Mouse (Mus musculus): ENCODE data around the gene Gpld1. TPM values are rescaled to one million over a fixed set of nuclear protein-coding genes. Genes with fewer than 3 reads are reported as not detected.
"Not testable (repeated sequence)": the region's sequence is repeated elsewhere in the genome, so short reads cannot be mapped to it uniquely, and the experiment has no call there.

The Gpld1 gene
- polyA plus RNA-seq, 1 experiment from 2014 or later = 2.2 TPM

GRCm38 (mm10) chr13:24955091-24955490 is 12.1 kb downstream of the Gpld1 start:
- DNase-seq (ENCODE audit: low spot score) (no peak), ATAC-seq (ENCODE audit: low read depth) (0 out of 2 replicates have a peak, but pooled peaks have one; percentile 6)
- no peak overlapping the region for H3K9ac ChIP-seq (ENCODE audit: low read depth, low read length)
- H3K36me3 ChIP-seq (ENCODE audit: control insufficient read depth, insufficient read depth, low read length) = no peaks in the 10 kb centered on the region
- no peaks in the 10 kb centered on the region for H3K27me3 ChIP-seq (replicated peaks; ENCODE audit: control insufficient read depth, insufficient read depth, low read length)
- 31% methylated on average over 11 of the region's 11 CpGs for WGBS
- H3K27ac ChIP-seq (replicated peaks; ENCODE audit: low read depth, low read length) = no peak overlapping the region
- H3K4me2 ChIP-seq (ENCODE audit: low read depth, low read length) = no peak overlapping the region
- peaks cover 4% of the 10 kb centered on the region; the same call in 1 of the 2 replicates for H3K4me1 ChIP-seq (ENCODE audit: control insufficient read depth, insufficient read depth, low read length)
- H3K9me3 ChIP-seq (ENCODE audit: control insufficient read depth, low read length) = no peaks in the 10 kb centered on the region
- H3K4me3 ChIP-seq (ENCODE audit: low read depth, low read length) = no peak overlapping the region

GRCm38 (mm10) chr13:24955500-24955899 is 12.5 kb downstream of the Gpld1 start:
- Histone ChIP-seq H3K36me3 (ENCODE audit: control insufficient read depth, insufficient read depth, low read length) (no peaks in the 10 kb centered on the region), H3K27me3 (replicated peaks; ENCODE audit: control insufficient read depth, insufficient read depth, low read length) (no peaks in the 10 kb centered on the region), H3K4me2 (ENCODE audit: low read depth, low read length) (no peak overlapping the region), H3K4me1 (ENCODE audit: control insufficient read depth, insufficient read depth, low read length) (peaks cover 4% of the 10 kb centered on the region; the same call in 1 of the 2 replicates), H3K27ac (replicated peaks; ENCODE audit: low read depth, low read length) (no peak overlapping the region), H3K9me3 (ENCODE audit: control insufficient read depth, low read length) (no peaks in the 10 kb centered on the region), H3K4me3 (ENCODE audit: low read depth, low read length) (no peak overlapping the region), H3K9ac (ENCODE audit: low read depth, low read length) (no peak overlapping the region)
- DNase-seq (ENCODE audit: low spot score) (peak; percentile 83), ATAC-seq (ENCODE audit: low read depth) (peak; percentile 90; the same call in 1 of the 2 replicates)
- WGBS = 7% methylated on average over 10 of the region's 10 CpGs

GRCm38 (mm10) chr13:24958671-24959070 is 15.7 kb downstream of the Gpld1 start:
- H3K4me3 ChIP-seq (ENCODE audit: low read depth, low read length) = no peak overlapping the region
- H3K9ac ChIP-seq (ENCODE audit: low read depth, low read length) = no peak overlapping the region
- H3K4me2 ChIP-seq (ENCODE audit: low read depth, low read length) = no peak overlapping the region
- H3K27ac ChIP-seq (replicated peaks; ENCODE audit: low read depth, low read length) = no peak overlapping the region
- WGBS = 88% methylated on average over 11 of the region's 11 CpGs
- ATAC-seq (ENCODE audit: low read depth) = no peak
- H3K36me3 ChIP-seq (ENCODE audit: control insufficient read depth, insufficient read depth, low read length) = no peaks in the 10 kb centered on the region
- no peak for DNase-seq (ENCODE audit: low spot score)
- peaks cover 4% of the 10 kb centered on the region; the same call in 1 of the 2 replicates for H3K4me1 ChIP-seq (ENCODE audit: control insufficient read depth, insufficient read depth, low read length)
- H3K27me3 ChIP-seq (replicated peaks; ENCODE audit: control insufficient read depth, insufficient read depth, low read length) = no peaks in the 10 kb centered on the region
- H3K9me3 ChIP-seq (ENCODE audit: control insufficient read depth, low read length) = no peaks in the 10 kb centered on the region

- Histone ChIP-seq H3K4me1 (ENCODE audit: control insufficient read depth, insufficient read depth, low read length) (peaks cover 3% of the 10 kb centered on the region; the same call in 1 of the 2 replicates), H3K4me3 (ENCODE audit: low read depth, low read length) (no peak overlapping the region), H3K36me3 (ENCODE audit: control insufficient read depth, insufficient read depth, low read length) (no peaks in the 10 kb centered on the region), H3K27ac (replicated peaks; ENCODE audit: low read depth, low read length) (no peak overlapping the region), H3K27me3 (replicated peaks; ENCODE audit: control insufficient read depth, insufficient read depth, low read length) (no peaks in the 10 kb centered on the region), H3K4me2 (ENCODE audit: low read depth, low read length) (no peak overlapping the region), H3K9ac (ENCODE audit: low read depth, low read length) (no peak overlapping the region), H3K9me3 (ENCODE audit: control insufficient read depth, low read length) (no peaks in the 10 kb centered on the region)
- WGBS = 71% methylated on average over 3 of the region's 3 CpGs
- no peak for DNase-seq (ENCODE audit: low spot score)
- ATAC-seq (ENCODE audit: low read depth) = no peak
These were observed 17.1 kb downstream of the Gpld1 start for GRCm38 (mm10) chr13:24960084-24960483.

GRCm38 (mm10) chr13:24962119-24962518 is 19.2 kb downstream of the Gpld1 start:
- DNase-seq (ENCODE audit: low spot score) = no peak
- Histone ChIP-seq H3K4me3 (ENCODE audit: low read depth, low read length) (no peak overlapping the region), H3K9me3 (ENCODE audit: control insufficient read depth, low read length) (no peaks in the 10 kb centered on the region), H3K9ac (ENCODE audit: low read depth, low read length) (no peak overlapping the region), H3K27ac (replicated peaks; ENCODE audit: low read depth, low read length) (no peak overlapping the region), H3K27me3 (replicated peaks; ENCODE audit: control insufficient read depth, insufficient read depth, low read length) (no peaks in the 10 kb centered on the region), H3K4me1 (ENCODE audit: control insufficient read depth, insufficient read depth, low read length) (no peaks in the 10 kb centered on the region), H3K36me3 (ENCODE audit: control insufficient read depth, insufficient read depth, low read length) (no peaks in the 10 kb centered on the region), H3K4me2 (ENCODE audit: low read depth, low read length) (no peak overlapping the region)
- WGBS = 85% methylated on average over 8 of the region's 8 CpGs
- no peak for ATAC-seq (ENCODE audit: low read depth)

GRCm38 (mm10) chr13:24965130-24965845 is 22.3 kb downstream of the Gpld1 start:
- peak overlapping the region; percentile 53 for H3K4me2 ChIP-seq (ENCODE audit: low read depth, low read length)
- H3K4me1 ChIP-seq (ENCODE audit: control insufficient read depth, insufficient read depth, low read length) = no peaks in the 10 kb centered on the region
- WGBS = 11% methylated on average over 15 of the region's 15 CpGs
- peak; percentile 67 for DNase-seq (ENCODE audit: low spot score)
- ATAC-seq (ENCODE audit: low read depth) = 0 out of 2 replicates have a peak, but pooled peaks have one; percentile 50
- H3K27me3 ChIP-seq (replicated peaks; ENCODE audit: control insufficient read depth, insufficient read depth, low read length) = no peaks in the 10 kb centered on the region
- H3K36me3 ChIP-seq (ENCODE audit: control insufficient read depth, insufficient read depth, low read length) = no peaks in the 10 kb centered on the region
- H3K27ac ChIP-seq (replicated peaks; ENCODE audit: low read depth, low read length) = no peak overlapping the region
- H3K9ac ChIP-seq (ENCODE audit: low read depth, low read length) = peak overlapping the region; percentile 39
- peak overlapping the region; percentile 23 for H3K4me3 ChIP-seq (ENCODE audit: low read depth, low read length)
- no peaks in the 10 kb centered on the region for H3K9me3 ChIP-seq (ENCODE audit: control insufficient read depth, low read length)

- no peak overlapping the region for H3K27ac ChIP-seq (replicated peaks; ENCODE audit: low read depth, low read length)
- H3K36me3 ChIP-seq (ENCODE audit: control insufficient read depth, insufficient read depth, low read length) = no peaks in the 10 kb centered on the region
- H3K4me2 ChIP-seq (ENCODE audit: low read depth, low read length) = peak overlapping the region; percentile 53
- H3K27me3 ChIP-seq (replicated peaks; ENCODE audit: control insufficient read depth, insufficient read depth, low read length) = no peaks in the 10 kb centered on the region
- DNase-seq (ENCODE audit: low spot score) (no peak), ATAC-seq (ENCODE audit: low read depth) (0 out of 2 replicates have a peak, but pooled peaks have one; percentile 12)
- no peaks in the 10 kb centered on the region for H3K9me3 ChIP-seq (ENCODE audit: control insufficient read depth, low read length)
- no peaks in the 10 kb centered on the region for H3K4me1 ChIP-seq (ENCODE audit: control insufficient read depth, insufficient read depth, low read length)
- H3K4me3 ChIP-seq (ENCODE audit: low read depth, low read length) = peak overlapping the region; percentile 23
- WGBS = 40% methylated on average over 5 of the region's 5 CpGs
- H3K9ac ChIP-seq (ENCODE audit: low read depth, low read length) = peak overlapping the region; percentile 39; the same call in 1 of the 2 replicates
These were observed 22.9 kb downstream of the Gpld1 start for GRCm38 (mm10) chr13:24965846-24966201.

- H3K4me3 ChIP-seq (ENCODE audit: low read depth, low read length); H3K27ac ChIP-seq (replicated peaks; ENCODE audit: low read depth, low read length); H3K4me1 ChIP-seq (ENCODE audit: control insufficient read depth, insufficient read depth, low read length); H3K4me2 ChIP-seq (ENCODE audit: low read depth, low read length); DNase-seq (ENCODE audit: low spot score); H3K9me3 ChIP-seq (ENCODE audit: control insufficient read depth, low read length); H3K27me3 ChIP-seq (replicated peaks; ENCODE audit: control insufficient read depth, insufficient read depth, low read length); H3K9ac ChIP-seq (ENCODE audit: low read depth, low read length); H3K36me3 ChIP-seq (ENCODE audit: control insufficient read depth, insufficient read depth, low read length); ATAC-seq (ENCODE audit: low read depth): not testable (repeated sequence)
- WGBS = 92% methylated on average over 3 of the region's 3 CpGs
These were observed 28.8 kb downstream of the Gpld1 start for GRCm38 (mm10) chr13:24971776-24972175.

- Histone ChIP-seq H3K27ac (replicated peaks; ENCODE audit: low read depth, low read length) (no peak overlapping the region), H3K36me3 (ENCODE audit: control insufficient read depth, insufficient read depth, low read length) (no peaks in the 10 kb centered on the region), H3K27me3 (replicated peaks; ENCODE audit: control insufficient read depth, insufficient read depth, low read length) (no peaks in the 10 kb centered on the region), H3K4me2 (ENCODE audit: low read depth, low read length) (no peak overlapping the region), H3K4me1 (ENCODE audit: control insufficient read depth, insufficient read depth, low read length) (no peaks in the 10 kb centered on the region), H3K4me3 (ENCODE audit: low read depth, low read length) (no peak overlapping the region), H3K9me3 (ENCODE audit: control insufficient read depth, low read length) (no peaks in the 10 kb centered on the region), H3K9ac (ENCODE audit: low read depth, low read length) (no peak overlapping the region)
- ATAC-seq (ENCODE audit: low read depth) = no peak
- 61% methylated on average over 4 of the region's 4 CpGs for WGBS
- DNase-seq (ENCODE audit: low spot score) = peak; percentile 41
These were observed 33.4 kb downstream of the Gpld1 start for GRCm38 (mm10) chr13:24976384-24976783.

Measured in embryonic facial prominence, embryonic 14.5 days (tissue).